Mouse (Mus musculus) CH12.LX (cell line): ENCODE results near the gene Scaf1. TPM values are rescaled to one million over a fixed set of nuclear protein-coding genes. Genes with fewer than 3 reads are reported as not detected.
A peak's percentile ranks its signal among the peaks of the same experiment; 100 is the strongest.

Source experiments
- DNase-seq: peaks from one replicate; pipeline ENCODE4 v3.0.0-alpha.2; 2013; ENCODE audit errors: extremely low read depth
- H3K27ac ChIP-seq: 2 replicates; pipeline ENCODE4 v1.5.1; 2012; ENCODE audit warnings: low read depth, mild to moderate bottlenecking, control low read depth, moderate library complexity; ENCODE audit not compliant: insufficient read depth
- H3K27me3 ChIP-seq: replicated peaks from 2 replicates; pipeline ENCODE3; 2012; ENCODE audit warnings: inconsistent platforms
- H3K36me3 ChIP-seq, 2 experiments: replicated peaks in 1 of 2; 2 replicates each; pipeline versions ENCODE3 to v1.6.1; 2012; ENCODE audit warnings: inconsistent platforms in 1 of 2, low read length in 1 of 2, mild to moderate bottlenecking in 1 of 2, mixed read lengths in 1 of 2, moderate library complexity in 1 of 2; ENCODE audit not compliant: control insufficient read depth in 1 of 2, insufficient read depth in 1 of 2
- H3K4me1 ChIP-seq, 2 experiments: 2 replicates each; pipeline ENCODE4 v1.6.1; 2012; ENCODE audit warnings: inconsistent platforms in 1 of 2, moderate library complexity in 1 of 2; ENCODE audit not compliant: insufficient read depth in 2 of 2, control insufficient read depth in 1 of 2
- H3K4me2 ChIP-seq: 2 replicates; pipeline ENCODE4 v1.6.1; 2012; ENCODE audit warnings: low read depth, mild to moderate bottlenecking, control low read depth; ENCODE audit not compliant: poor library complexity, insufficient read depth, severe bottlenecking
- H3K4me3 ChIP-seq, 3 experiments: fragments of 150-350 bp in 1 of 3; sonication (generic) in 1 of 3; replicated peaks in 1 of 3; 2 replicates each; pipeline versions ENCODE3 to v1.5.1; 2011 to 2012; ENCODE audit warnings: low read depth in 2 of 3, low read length in 2 of 3, mild to moderate bottlenecking in 2 of 3, moderate library complexity in 2 of 3, control low read depth in 1 of 3, improper control_type of control experiment in 1 of 3, inconsistent platforms in 1 of 3, mixed read lengths in 1 of 3; ENCODE audit not compliant: poor library complexity in 1 of 3
- H3K79me2 ChIP-seq: replicated peaks from 2 replicates; pipeline ENCODE4 v1.6.1; 2012; ENCODE audit warnings: mild to moderate bottlenecking, moderate library complexity; ENCODE audit not compliant: control insufficient read depth, poor library complexity, insufficient read depth, severe bottlenecking; ENCODE audit errors: extremely low read depth
- H3K9ac ChIP-seq: 2 replicates; pipeline ENCODE4 v1.6.1; 2012; ENCODE audit warnings: low read depth, mild to moderate bottlenecking, control low read depth, moderate library complexity; ENCODE audit not compliant: insufficient read depth
- H3K9me3 ChIP-seq: replicated peaks from 2 replicates; pipeline ENCODE3; 2012; ENCODE audit warnings: low read length, inconsistent platforms, mixed read lengths
- CTCF ChIP-seq, 2 experiments: IDR thresholded peaks in 1 of 2; conservative IDR thresholded peaks in 1 of 2; 2 replicates each; pipeline ENCODE4 v1.5.1; 2011 to 2012; ENCODE audit warnings: low read depth in 2 of 2, low read length in 2 of 2, improper control_type of control experiment in 1 of 2, inconsistent platforms in 1 of 2, mild to moderate bottlenecking in 1 of 2, moderate library complexity in 1 of 2
- E2F4 ChIP-seq: IDR thresholded peaks from 2 replicates; pipeline ENCODE4 v1.6.1; 2011; ENCODE audit warnings: low read depth, low read length, improper control_type of control experiment; ENCODE audit not compliant: insufficient replicate concordance
- ETS1 ChIP-seq: conservative IDR thresholded peaks from 2 replicates; pipeline ENCODE4 v1.6.1; 2012; ENCODE audit warnings: low read depth, mild to moderate bottlenecking, inconsistent platforms, low read length, improper control_type of control experiment, moderate library complexity
- MAZ ChIP-seq: IDR thresholded peaks from 2 replicates; pipeline ENCODE4 v1.6.1; 2012; ENCODE audit warnings: low read depth, mild to moderate bottlenecking, inconsistent platforms, low read length, improper control_type of control experiment, moderate library complexity
- POLR2A ChIP-seq: IDR thresholded peaks from 2 replicates; pipeline ENCODE4 v1.6.1; 2011; ENCODE audit warnings: low read depth, mild to moderate bottlenecking, improper control_type of control experiment, low read length
- POLR2AphosphoS2 ChIP-seq: IDR thresholded peaks from 2 replicates; pipeline ENCODE4 v1.6.1; 2011; ENCODE audit warnings: low read depth, low read length, improper control_type of control experiment
- RCOR1 ChIP-seq: conservative IDR thresholded peaks from 2 replicates; pipeline ENCODE4 v1.6.1; 2012; ENCODE audit warnings: low read depth, mild to moderate bottlenecking, inconsistent platforms, low read length, improper control_type of control experiment
- SIN3A ChIP-seq: IDR thresholded peaks from 2 replicates; pipeline ENCODE4 v1.6.1; 2012; ENCODE audit warnings: low read length, improper control_type of control experiment, inconsistent platforms
- SMC3 ChIP-seq: IDR thresholded peaks from 2 replicates; pipeline ENCODE4 v1.6.1; 2011; ENCODE audit warnings: low read depth, low read length, improper control_type of control experiment
- TBP ChIP-seq: conservative IDR thresholded peaks from 2 replicates; pipeline ENCODE4 v1.6.1; 2011; ENCODE audit warnings: low read depth, low read length, improper control_type of control experiment
- TCF12 ChIP-seq: IDR thresholded peaks from 2 replicates; pipeline ENCODE4 v1.6.1; 2014; ENCODE audit warnings: low read depth, mild to moderate bottlenecking, inconsistent platforms, low read length, improper control_type of control experiment
- USF1 ChIP-seq: IDR thresholded peaks from 2 replicates; pipeline ENCODE4 v1.6.1; 2014; ENCODE audit warnings: low read depth, mild to moderate bottlenecking, inconsistent platforms, low read length, improper control_type of control experiment
- ZC3H11A ChIP-seq: IDR thresholded peaks from 2 replicates; pipeline ENCODE4 v1.6.1; 2012; ENCODE audit warnings: low read depth, mild to moderate bottlenecking, inconsistent platforms, low read length, improper control_type of control experiment
- ZKSCAN1 ChIP-seq: IDR thresholded peaks from 2 replicates; pipeline ENCODE4 v1.6.1; 2012; ENCODE audit warnings: low read depth, inconsistent platforms, low read length, improper control_type of control experiment, borderline replicate concordance
- ZMIZ1 ChIP-seq: IDR thresholded peaks from 2 replicates; pipeline ENCODE4 v1.6.1; 2012; ENCODE audit warnings: low read depth, mild to moderate bottlenecking, inconsistent platforms, low read length, improper control_type of control experiment
- dilution Hi-C: fragments of 300-500 bp; cut with MboI; formaldehyde crosslinking; loops from 2 replicates; pipeline ENCODE4 v1.14.3; 2020; ENCODE audit warnings: low sequenced_read_pairs; ENCODE audit not compliant: extremely low pct_unique_long_range_greater_than_20kb, extremely low pct_ligation_motif_present
- in situ Hi-C: fragments of 300-500 bp; cut with MboI; formaldehyde crosslinking; loops from 3 replicates; pipeline ENCODE4 v1.14.3; 2019; ENCODE audit warnings: low sequenced_read_pairs, low pct_ligation_motif_present, low pct_unique_long_range_greater_than_20kb, mixed read lengths
- polyA plus RNA-seq: library from polyadenylated mRNA; unstranded; fragments of >175 nt; gene quantifications from 2 replicates; pipeline ENCODE4 v1.2.1, GENCODE M21; 2012; ENCODE audit warnings: low read depth; ENCODE audit not compliant: insufficient read length
- total RNA-seq, 2 experiments: library from RNA; depleted of rRNA; stranded (reverse); fragments of 300-350 nt in 1 of 2; fragments of >200 nt in 1 of 2; gene quantifications; 2 replicates each; pipeline ENCODE4 v1.2.3; 2012 to 2014

Gene Scaf1
- total and polyA plus RNA-seq, 3 experiments, result 5.4 to 41.9 (median 18.2) TPM

DNA sequence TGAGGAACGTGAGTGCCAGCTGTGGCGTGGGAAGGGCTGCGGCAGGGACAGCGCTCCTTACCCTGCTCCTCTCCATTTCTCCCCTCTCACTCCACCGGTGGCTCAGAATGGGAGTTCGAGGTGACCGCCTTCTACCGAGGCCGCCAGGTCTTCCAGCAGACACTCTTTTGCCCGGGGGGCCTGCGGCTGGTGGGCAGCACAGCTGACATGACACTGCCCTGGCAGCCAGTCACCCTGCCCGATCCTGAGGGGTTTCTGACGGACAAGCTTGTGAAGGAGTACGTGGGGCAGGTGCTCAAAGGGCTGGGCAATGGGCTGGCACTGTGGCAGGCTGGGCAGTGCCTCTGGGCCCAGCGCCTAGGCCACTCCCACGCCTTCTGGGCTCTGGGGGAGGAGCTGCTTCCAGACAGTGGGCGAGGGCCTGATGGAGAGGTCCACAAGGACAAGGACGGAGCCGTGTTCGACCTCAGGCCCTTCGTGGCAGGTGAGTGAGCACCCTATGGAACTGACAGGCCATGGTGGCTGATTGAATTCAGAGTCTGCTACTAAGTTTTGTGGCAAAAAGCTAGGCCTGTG, 15.5 kb downstream of the Scaf1 start:
- DNase-seq, result no peak
- in situ Hi-C loops, result no loop called here
- no peak overlapping the region for H3K4me2 ChIP-seq
- peaks cover 3 to 25% of the 10 kb centered on the region in 2 experiments; a peak in 3 of 4 replicates for H3K4me1 ChIP-seq
- H3K79me2 ChIP-seq, result peaks cover 23% of the 10 kb centered on the region
- no peaks in the 10 kb centered on the region for H3K27me3 ChIP-seq
- dilution Hi-C loops, result no loop called here
- H3K9ac ChIP-seq, result no peak overlapping the region
- no peaks in the 10 kb centered on the region for H3K9me3 ChIP-seq
- TF ChIP-seq TBP, result no peak
- TF ChIP-seq SIN3A, result no peak
- peak; percentile 57; the same call in 1 of the 2 replicates for TF ChIP-seq ZMIZ1
- no peak for TF ChIP-seq USF1
- no peak for TF ChIP-seq E2F4
- TF ChIP-seq ZKSCAN1, result no peak
- TF ChIP-seq TCF12, result no peak
- no peak for TF ChIP-seq CTCF (conservative IDR thresholded peaks at IDR 0.05 in 1 of 2, IDR thresholded peaks at IDR 0.05 in 1 of 2; ENCODE audit: low read depth in 2 of 2, low read length in 2 of 2)
- TF ChIP-seq, all 38 proteins: peak for 1
- Histone ChIP-seq H3K36me3 (peaks cover 52 to 62% of the 10 kb centered on the region in 2 experiments), H3K27ac (no peak overlapping the region), H3K4me3 (no peak overlapping the region)

DNA sequence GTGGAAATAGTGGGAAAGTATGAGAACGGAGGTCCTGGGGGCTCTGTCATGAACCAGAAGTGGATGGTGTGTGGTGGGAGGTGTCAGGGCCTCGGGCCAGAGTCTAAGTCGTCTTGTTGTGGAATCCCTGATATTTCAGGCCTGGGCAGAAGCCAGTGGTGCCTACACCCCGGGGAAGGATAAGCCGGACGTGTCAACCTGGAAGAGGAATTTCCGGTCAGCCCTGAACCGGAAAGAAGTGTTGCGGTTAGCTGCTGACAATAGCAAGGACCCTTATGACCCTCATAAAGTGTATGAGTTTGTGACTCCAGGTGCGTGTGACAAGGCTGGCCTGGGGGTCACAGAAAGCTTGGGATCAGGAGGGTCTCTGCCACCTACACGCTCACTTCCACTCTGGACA, 16.4 kb downstream of the Scaf1 start:
- TF ChIP-seq RCOR1 (no peak), ZMIZ1 (no peak), POLR2A (no peak), ZC3H11A (no peak), ETS1 (no peak), TCF12 (no peak), CTCF (conservative IDR thresholded peaks at IDR 0.05 in 1 of 2, IDR thresholded peaks at IDR 0.05 in 1 of 2; ENCODE audit: low read depth in 2 of 2, low read length in 2 of 2) (no peak), MAZ (no peak), POLR2AphosphoS2 (no peak), SMC3 (no peak)
- TF ChIP-seq, all 38 proteins: peak for 0
- dilution Hi-C loops (no loop called here), in situ Hi-C loops (no loop called here)
- Histone ChIP-seq H3K27me3 (no peaks in the 10 kb centered on the region), H3K79me2 (peaks cover 23% of the 10 kb centered on the region), H3K4me2 (no peak overlapping the region), H3K9me3 (no peaks in the 10 kb centered on the region), H3K27ac (no peak overlapping the region), H3K36me3 (peaks cover 48 to 64% of the 10 kb centered on the region in 2 experiments), H3K4me3 (no peak overlapping the region), H3K9ac (no peak overlapping the region), H3K4me1 (peaks cover 3 to 28% of the 10 kb centered on the region in 2 experiments; a peak in 3 of 4 replicates)
- DNase-seq, result no peak
